Mouse (Mus musculus): ENCODE measurements around the gene Arf5.

GRCm38 (mm10) chr6:28474839-28475238 is 51.5 kb downstream of the Arf5 start, which contains the start of gene Snd1:
- TF ChIP-seq CTCF (IDR thresholded peaks at IDR 0.05; ENCODE audit: low read depth, low read length) (no peak), POLR2A (IDR thresholded peaks at IDR 0.05; ENCODE audit: insufficient read depth, low read length) (no peak), EP300 (IDR thresholded peaks at IDR 0.05; ENCODE audit: insufficient read depth, low read depth, low read length) (no peak)
